Mouse (Mus musculus) spleen, adult 2 months (tissue): ENCODE measurements around the gene Kdr.

ENCODE experiments used
- CTCF ChIP-seq: fragments of 200-500 bp; IDR thresholded peaks from 2 replicates; pipeline ENCODE4 v1.5.1; 2011; ENCODE audit warnings: mild to moderate bottlenecking, inconsistent platforms; ENCODE audit not compliant: insufficient read depth, insufficient read length, insufficient replicate concordance; ENCODE audit errors: extremely low read depth
- POLR2A ChIP-seq: fragments of 200-500 bp; IDR thresholded peaks from 2 replicates; pipeline ENCODE4 v1.6.1; 2011; ENCODE audit warnings: low read depth, low read length, inconsistent platforms

DNA sequence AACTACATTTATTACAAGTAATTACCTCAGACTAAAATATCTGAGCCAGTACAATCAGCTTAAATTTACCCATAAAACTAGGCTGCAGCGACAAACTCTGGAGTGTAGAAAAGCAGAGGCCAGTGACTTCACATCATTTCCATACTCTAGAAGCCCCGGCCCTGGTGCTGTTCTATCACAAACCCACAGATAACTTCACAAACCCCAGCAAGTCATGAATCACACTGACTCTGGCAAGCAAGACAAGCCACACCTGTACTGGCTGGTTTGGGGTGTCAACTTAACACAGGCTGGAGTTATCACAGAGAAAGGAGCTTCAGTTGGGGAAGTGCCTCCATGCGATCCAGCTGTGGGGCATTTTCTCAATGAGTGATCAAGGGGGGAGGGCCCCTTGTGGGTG is 18.4 kb downstream of the Kdr start:
- no peak for TF ChIP-seq POLR2A
- no peak for TF ChIP-seq CTCF
